Comparison of ENCODE assay signal across 13 mouse cellular contexts in the genomic region with DNA sequence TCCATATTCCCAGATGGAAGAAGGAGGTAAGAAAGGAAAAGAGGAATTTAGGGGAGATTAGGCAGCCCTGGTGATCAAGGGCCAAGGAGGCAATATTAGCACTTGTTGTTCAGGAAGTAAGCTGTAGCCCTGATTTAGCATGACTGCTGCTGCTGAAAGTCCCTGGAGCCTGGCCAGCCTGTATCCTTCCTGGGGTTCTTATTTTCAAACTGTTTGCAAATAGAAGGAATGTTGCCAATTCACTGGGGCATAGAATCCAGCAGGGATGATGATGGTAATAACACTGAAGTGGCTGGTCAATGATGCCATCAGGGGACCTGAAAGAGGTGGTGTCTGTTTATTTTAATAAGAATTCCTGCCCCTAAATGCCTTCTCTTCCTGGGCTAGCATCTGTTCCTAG.
DNase-seq lines count a peak whose midpoint lies in the region; ATAC-seq lines count a peak whose summit lies in the region.
"Had no signal": no experiment of that assay in that cellular context is flagged by ENCODE, and none has a peak within 500 bp of the region (broad histone marks: within the 10 kb centered on the region; RNA-seq: fewer than 3 reads in every experiment).

No protein-coding gene starts in this region.

- H3K27me3 ChIP-seq in intestine, embryonic 16.5 days (replicated peaks; ENCODE audit: control insufficient read depth, insufficient read depth, low read length): no peaks in the 10 kb centered on the region
- no peaks in the 10 kb centered on the region for H3K27me3 ChIP-seq in heart, embryonic 10.5 days (ENCODE audit: insufficient read depth, poor library complexity, severe bottlenecking)
- H3K27me3 ChIP-seq: hindbrain, embryonic 13.5 days; stomach, embryonic 15.5 days had no signal

- no peak overlapping the region for H3K27ac ChIP-seq in intestine, embryonic 16.5 days (ENCODE audit: low read length)
- H3K27ac ChIP-seq in heart, embryonic 10.5 days: no peak overlapping the region
- H3K27ac ChIP-seq: hindbrain, embryonic 13.5 days; midbrain, embryonic 10.5 days; stomach, embryonic 15.5 days had no signal

- ATAC-seq in intestine, embryonic 16.5 days: no peak
- ATAC-seq: CD4-positive, CD25-positive, alpha-beta regulatory T cell, adult 4 months had no signal

- H3K4me1 ChIP-seq in intestine, embryonic 16.5 days (ENCODE audit: control insufficient read depth, insufficient read depth, low read length): no peaks in the 10 kb centered on the region
- no peaks in the 10 kb centered on the region for H3K4me1 ChIP-seq in heart, embryonic 10.5 days
- H3K4me1 ChIP-seq: hindbrain, embryonic 13.5 days; midbrain, embryonic 10.5 days; stomach, embryonic 15.5 days had no signal

- intact Hi-C loops in left cerebral cortex, postnatal 14 days (cut with DNase I): no loop called here

- H3K4me2 ChIP-seq in intestine, embryonic 16.5 days (ENCODE audit: low read depth, low read length): no peak overlapping the region
- H3K4me2 ChIP-seq: hindbrain, embryonic 13.5 days; stomach, embryonic 15.5 days had no signal

- no peaks in the 10 kb centered on the region for H3K9me3 ChIP-seq in intestine, embryonic 16.5 days (ENCODE audit: control insufficient read depth, low read length)
- H3K9me3 ChIP-seq in heart, embryonic 10.5 days: no peaks in the 10 kb centered on the region
- H3K9me3 ChIP-seq: hindbrain, embryonic 13.5 days; midbrain, embryonic 10.5 days; stomach, embryonic 15.5 days had no signal

- no peak overlapping the region for H3K9ac ChIP-seq in intestine, embryonic 16.5 days (ENCODE audit: low read depth, low read length)
- H3K9ac ChIP-seq: hindbrain, embryonic 13.5 days; stomach, embryonic 15.5 days had no signal

- no peak overlapping the region for H3K4me3 ChIP-seq in intestine, embryonic 16.5 days (ENCODE audit: low read length)
- H3K4me3 ChIP-seq in heart, embryonic 10.5 days: no peak overlapping the region
- H3K4me3 ChIP-seq: erythroblast, embryonic 14.5 days; hindbrain, embryonic 13.5 days; midbrain, embryonic 10.5 days; stomach, embryonic 15.5 days had no signal

- no peaks in the 10 kb centered on the region for H3K36me3 ChIP-seq in intestine, embryonic 16.5 days (ENCODE audit: control insufficient read depth, insufficient read depth, low read length)
- no peaks in the 10 kb centered on the region for H3K36me3 ChIP-seq in heart, embryonic 10.5 days
- H3K36me3 ChIP-seq: hindbrain, embryonic 13.5 days; midbrain, embryonic 10.5 days; stomach, embryonic 15.5 days had no signal

- peak; percentile 6 for DNase-seq in gastrocnemius, postnatal 10 days
- no peak for DNase-seq in gastrocnemius, adult 8-10 months (ENCODE audit: low spot score in 2 of 2)
- DNase-seq in Muller cell, postnatal 12 days (ENCODE audit: inconsistent ontology term): peak; percentile 62
- peak; percentile 1 to 9 for DNase-seq in kidney, postnatal 36 days
- peak; percentile 20 to 25 for DNase-seq in left cerebral cortex, postnatal 14 days (ENCODE audit: low spot score in 2 of 2)
- DNase-seq in heart, embryonic 10.5 days (ENCODE audit: low spot score): no peak
- no peak for DNase-seq in liver

Comparison
In these comparisons a context has a peak if more than half of its experiments do, and no peak if none do; other contexts are left out.
1. DNase-seq: peak in gastrocnemius, postnatal 10 days (single experiment), Muller cell, postnatal 12 days (single experiment), kidney, postnatal 36 days (2 of 2) and left cerebral cortex, postnatal 14 days (2 of 2); none in gastrocnemius, adult 8-10 months (0 of 2), heart, embryonic 10.5 days (single experiment) and liver (single experiment).